Mouse (Mus musculus): ENCODE data around the gene Sez6l. TPM values are rescaled to one million over a fixed set of nuclear protein-coding genes. Genes with fewer than 3 reads are reported as not detected.
A peak's percentile ranks its signal among the peaks of the same experiment; 100 is the strongest.

The Sez6l gene
- total and polyA plus RNA-seq, 2 experiments from 2014 or later: 43.5 to 80.1 TPM

DNA sequence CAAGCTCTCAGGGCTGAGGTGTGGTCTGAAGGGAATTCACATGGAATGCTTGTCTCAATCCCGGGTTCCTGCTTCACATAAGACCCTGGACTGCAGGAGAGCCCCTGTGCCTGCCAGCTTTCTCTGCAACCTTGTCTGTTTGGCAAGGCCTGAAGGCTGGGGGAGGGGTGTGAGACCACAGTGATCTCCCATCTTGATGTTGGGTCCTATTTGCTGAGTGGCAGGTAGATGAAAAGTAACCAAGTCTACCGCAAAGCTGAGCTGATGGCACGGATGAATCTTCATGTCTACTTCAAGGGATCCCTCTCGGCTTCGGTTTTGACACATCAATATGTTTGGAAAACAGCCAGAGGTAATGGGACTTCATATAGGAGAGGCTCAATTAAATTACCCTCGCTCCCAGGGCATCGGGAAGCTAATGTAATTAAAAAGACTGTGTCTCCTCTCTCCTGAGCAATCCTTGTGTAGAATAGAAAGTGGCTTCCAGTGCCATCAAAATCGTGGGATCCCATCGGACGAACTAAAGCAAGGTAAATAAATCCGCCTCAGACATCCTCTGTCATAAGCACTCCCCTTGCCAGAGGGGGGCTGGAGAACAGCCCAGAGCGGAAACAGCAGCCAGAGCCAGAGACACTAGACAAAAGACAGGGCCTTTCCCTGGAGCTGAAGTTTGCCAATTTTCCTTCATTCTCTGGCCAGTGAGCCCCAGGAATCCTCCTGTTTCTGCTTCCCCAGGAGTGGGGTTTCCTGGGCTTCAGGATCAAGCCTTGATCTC lies 28.0 kb downstream of the Sez6l start:
- H3K4me1 ChIP-seq (ENCODE audit: insufficient read depth, low read length): peaks cover 45% of the 10 kb centered on the region
- ATAC-seq: no peak
- no peak for TF ChIP-seq CTCF (IDR thresholded peaks at IDR 0.05; ENCODE audit: low read depth)
- no peak overlapping the region for H3K4me3 ChIP-seq (ENCODE audit: low read length)
- H3K27ac ChIP-seq: peak overlapping the region; percentile 68
- H3K27me3 ChIP-seq (ENCODE audit: insufficient read depth, low read length): no peaks in the 10 kb centered on the region
- no peaks in the 10 kb centered on the region for H3K9me3 ChIP-seq (ENCODE audit: low read length)
- peak; percentile 76 for DNase-seq (ENCODE audit: low spot score)
- WGBS: 12% methylated on average over 12 of the region's 12 CpGs
- H3K9ac ChIP-seq (replicated peaks; ENCODE audit: low read length): no peak overlapping the region
- H3K4me2 ChIP-seq (ENCODE audit: low read depth, low read length): peak overlapping the region; percentile 26; the same call in 1 of the 2 replicates
- H3K36me3 ChIP-seq (ENCODE audit: insufficient read depth, low read length): no peaks in the 10 kb centered on the region

- peaks cover 36% of the 10 kb centered on the region for H3K4me1 ChIP-seq (ENCODE audit: insufficient read depth, low read length)
- H3K36me3 ChIP-seq (ENCODE audit: insufficient read depth, low read length): no peaks in the 10 kb centered on the region
- H3K27ac ChIP-seq: no peak overlapping the region
Observed at GRCm38 (mm10) chr5:112546771-112547170, 30.2 kb downstream of the Sez6l start.

GRCm38 (mm10) chr5:112538295-112538694 lies 38.7 kb downstream of the Sez6l start:
- no peak for TF ChIP-seq CTCF (IDR thresholded peaks at IDR 0.05; ENCODE audit: low read depth)
- Histone ChIP-seq H3K36me3 (ENCODE audit: insufficient read depth, low read length) (no peaks in the 10 kb centered on the region), H3K9me3 (ENCODE audit: low read length) (no peaks in the 10 kb centered on the region), H3K27ac (no peak overlapping the region), H3K9ac (replicated peaks; ENCODE audit: low read length) (no peak overlapping the region), H3K4me1 (ENCODE audit: insufficient read depth, low read length) (peaks cover 13% of the 10 kb centered on the region; the same call in 1 of the 2 replicates), H3K4me2 (ENCODE audit: low read depth, low read length) (no peak overlapping the region), H3K27me3 (ENCODE audit: insufficient read depth, low read length) (no peaks in the 10 kb centered on the region), H3K4me3 (ENCODE audit: low read length) (no peak overlapping the region)
- ATAC-seq: no peak
- WGBS: 49% methylated on average over 3 of the region's 3 CpGs
- DNase-seq (ENCODE audit: low spot score): no peak

More at GRCm38 (mm10) chr5:112546771-112547170, 30.2 kb downstream of the Sez6l start:
- Histone ChIP-seq H3K4me2 (ENCODE audit: low read depth, low read length) (no peak overlapping the region), H3K27me3 (ENCODE audit: insufficient read depth, low read length) (no peaks in the 10 kb centered on the region), H3K9ac (replicated peaks; ENCODE audit: low read length) (no peak overlapping the region), H3K4me3 (ENCODE audit: low read length) (no peak overlapping the region), H3K9me3 (ENCODE audit: low read length) (no peaks in the 10 kb centered on the region)
- DNase-seq (ENCODE audit: low spot score) (peak; percentile 46), ATAC-seq (no peak)
- WGBS: 36% methylated on average over 6 of the region's 6 CpGs
- TF ChIP-seq CTCF (IDR thresholded peaks at IDR 0.05; ENCODE audit: low read depth): peak; percentile 31; the same call in 1 of the 2 replicates

- Histone ChIP-seq H3K4me2 (ENCODE audit: low read depth, low read length) (no peak overlapping the region), H3K27me3 (ENCODE audit: insufficient read depth, low read length) (no peaks in the 10 kb centered on the region), H3K9ac (replicated peaks; ENCODE audit: low read length) (no peak overlapping the region), H3K4me3 (ENCODE audit: low read length) (no peak overlapping the region), H3K36me3 (ENCODE audit: insufficient read depth, low read length) (no peaks in the 10 kb centered on the region), H3K27ac (no peak overlapping the region), H3K4me1 (ENCODE audit: insufficient read depth, low read length) (peaks cover 20% of the 10 kb centered on the region), H3K9me3 (ENCODE audit: low read length) (no peaks in the 10 kb centered on the region)
- TF ChIP-seq CTCF (IDR thresholded peaks at IDR 0.05; ENCODE audit: low read depth): no peak
- ATAC-seq (no peak), DNase-seq (ENCODE audit: low spot score) (no peak)
- 47% methylated on average over 12 of the region's 12 CpGs for WGBS
Observed at GRCm38 (mm10) chr5:112535868-112536267, 41.1 kb downstream of the Sez6l start.

- TF ChIP-seq CTCF (IDR thresholded peaks at IDR 0.05; ENCODE audit: low read depth): no peak
- no peak overlapping the region for H3K4me2 ChIP-seq (ENCODE audit: low read depth, low read length)
- no peak for DNase-seq (ENCODE audit: low spot score)
- no peaks in the 10 kb centered on the region for H3K27me3 ChIP-seq (ENCODE audit: insufficient read depth, low read length)
- no peak overlapping the region for H3K9ac ChIP-seq (replicated peaks; ENCODE audit: low read length)
- H3K27ac ChIP-seq: no peak overlapping the region
- H3K36me3 ChIP-seq (ENCODE audit: insufficient read depth, low read length): no peaks in the 10 kb centered on the region
- WGBS: 44% methylated on average over 11 of the region's 11 CpGs
- H3K4me3 ChIP-seq (ENCODE audit: low read length): no peak overlapping the region
- no peaks in the 10 kb centered on the region for H3K9me3 ChIP-seq (ENCODE audit: low read length)
- peaks cover 22% of the 10 kb centered on the region for H3K4me1 ChIP-seq (ENCODE audit: insufficient read depth, low read length)
- ATAC-seq: no peak
Observed at GRCm38 (mm10) chr5:112534146-112534545, 42.8 kb downstream of the Sez6l start.

DNA sequence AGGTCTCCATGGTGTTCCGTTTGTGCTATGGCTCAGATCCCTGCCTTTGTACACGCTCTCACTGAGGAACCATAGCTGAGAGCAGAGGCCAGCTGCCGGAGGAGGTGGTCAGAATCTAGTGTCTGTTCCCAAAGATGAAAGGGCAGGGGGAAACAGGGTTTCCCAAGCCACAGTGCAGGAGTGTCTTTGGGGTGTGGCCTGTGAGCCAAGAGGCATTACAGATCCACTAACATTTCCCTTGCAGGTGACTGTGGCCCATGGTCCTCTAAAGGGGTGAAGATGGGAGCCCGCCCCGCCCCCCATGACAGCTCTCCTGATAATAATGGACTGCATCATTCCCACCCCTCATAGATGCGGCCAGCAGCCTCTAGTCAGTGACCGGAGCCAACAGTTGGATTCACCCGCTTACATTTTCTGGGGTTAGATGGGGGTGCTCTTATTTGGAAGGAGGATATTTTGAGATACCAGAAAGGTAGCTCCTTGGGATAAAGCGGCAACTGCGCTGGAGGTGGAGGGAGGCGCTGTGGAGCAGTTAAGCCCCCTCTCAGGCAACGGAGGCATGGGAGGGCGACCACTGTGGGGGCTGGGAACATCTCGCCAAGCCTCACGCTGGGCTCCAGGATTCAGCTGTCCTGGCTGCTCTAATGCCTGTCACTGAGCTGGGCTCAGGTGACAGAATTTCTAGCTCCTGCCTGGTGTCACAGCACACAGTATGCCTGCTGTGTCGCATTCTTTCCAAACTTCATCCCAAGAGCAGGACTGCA lies 43.5 kb downstream of the Sez6l start:
- no peaks in the 10 kb centered on the region for H3K27me3 ChIP-seq (ENCODE audit: insufficient read depth, low read length)
- H3K4me1 ChIP-seq (ENCODE audit: insufficient read depth, low read length): peaks cover 28% of the 10 kb centered on the region
- H3K27ac ChIP-seq: peak overlapping the region; percentile 48; the same call in 1 of the 2 replicates
- ATAC-seq (0 out of 2 replicates have a peak, but pooled peaks have one; percentile 19), DNase-seq (ENCODE audit: low spot score) (no peak)
- no peaks in the 10 kb centered on the region for H3K36me3 ChIP-seq (ENCODE audit: insufficient read depth, low read length)
- H3K9me3 ChIP-seq (ENCODE audit: low read length): no peaks in the 10 kb centered on the region
- WGBS: 50% methylated on average over 16 of the region's 16 CpGs
- no peak overlapping the region for H3K4me3 ChIP-seq (ENCODE audit: low read length)
- H3K4me2 ChIP-seq (ENCODE audit: low read depth, low read length): no peak overlapping the region
- H3K9ac ChIP-seq (replicated peaks; ENCODE audit: low read length): no peak overlapping the region
- TF ChIP-seq CTCF (IDR thresholded peaks at IDR 0.05; ENCODE audit: low read depth): 0 out of 2 replicates have a peak, but pooled peaks have one; percentile 27
